Mouse (Mus musculus): ENCODE results near the gene Paxbp1.

DNA sequence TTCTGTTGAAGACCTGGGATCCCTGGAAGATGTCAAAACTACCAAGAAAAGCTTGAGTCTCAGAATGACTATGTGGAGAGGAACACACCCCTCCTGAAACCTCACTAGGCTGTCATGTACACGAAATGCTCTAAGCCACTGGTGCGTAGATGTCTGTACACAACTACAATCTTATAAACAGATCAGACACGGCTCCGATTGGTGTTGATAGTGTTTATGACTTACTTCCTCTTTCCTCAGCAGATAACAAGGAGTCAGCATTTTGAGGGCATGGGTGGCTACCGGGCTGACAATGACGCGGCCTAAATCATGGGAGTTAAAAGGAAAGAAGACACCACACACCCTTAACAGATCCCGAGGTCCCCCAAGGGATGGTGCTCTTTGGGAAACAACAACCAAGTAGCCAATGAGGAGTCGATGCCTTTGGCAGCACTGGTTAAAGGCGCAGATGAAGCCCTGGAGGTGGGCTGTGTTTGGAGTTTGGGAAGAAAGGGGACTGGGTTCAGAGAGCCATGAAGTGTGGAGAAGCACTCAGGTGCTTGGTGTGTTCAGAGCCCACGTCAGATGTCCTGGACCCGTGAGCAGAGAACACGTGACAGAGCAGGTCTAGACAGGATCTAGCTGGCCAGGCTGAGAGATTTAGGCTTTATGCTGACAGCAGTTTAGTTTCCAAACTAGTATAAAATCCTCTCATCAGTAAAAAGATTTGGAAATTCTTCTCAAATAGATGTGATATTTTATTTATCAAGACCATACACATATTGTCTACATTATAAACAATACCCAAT lies 17.4 kb upstream of the Paxbp1 start:
- no peak for TF ChIP-seq GATA1 (IDR thresholded peaks at IDR 0.05; ENCODE audit: low read length)
- TF ChIP-seq TAL1 (IDR thresholded peaks at IDR 0.05; ENCODE audit: low read length) = no peak
